Mouse (Mus musculus): ENCODE data around the gene Stra6l. TPM values are rescaled to one million over a fixed set of nuclear protein-coding genes. Genes with fewer than 3 reads are reported as not detected.
A peak's percentile ranks its signal among the peaks of the same experiment; 100 is the strongest.

The Stra6l gene
- not detected for total RNA-seq (2021)
- long read RNA-seq, experiment 1 = 0 reads
- long read RNA-seq, experiment 2 = 0 reads

GRCm38 (mm10) chr4:45848109-45848824 lies at the start of gene Stra6l:
Stra6l (plus strand) TSS chr4:45848664.
- DNase-seq (ENCODE audit: extremely low spot score in 1 of 2, low spot score in 2 of 2) = no peak
- no peak within 1 kb of the TSS for H3K4me3 ChIP-seq
- intact Hi-C loops (cut with DNase I) = loop anchor here (2.0 kb wide), 1 partner anchor 13 kb away; no protein-coding TSS in a partner anchor
- no peak for TF ChIP-seq CTCF (IDR thresholded peaks at IDR 0.05)
- H3K27ac ChIP-seq = no peak within 1 kb of the TSS

GRCm38 (mm10) chr4:45798964-45799363 lies 49.5 kb upstream of the Stra6l start, which contains the start of gene Aldh1b1:
Aldh1b1 (plus strand) TSS chr4:45799022.
- no peak within 1 kb of the TSS for H3K27ac ChIP-seq
- no peak for TF ChIP-seq CTCF (IDR thresholded peaks at IDR 0.05)
- intact Hi-C loops (cut with DNase I) = no loop called here
- peak; percentile 66 to 72 for DNase-seq (ENCODE audit: extremely low spot score in 1 of 2, low spot score in 2 of 2)
- H3K4me3 ChIP-seq = peak within 1 kb of the TSS; percentile 59

- DNase-seq (ENCODE audit: extremely low spot score in 1 of 2, low spot score in 2 of 2) = no peak
- Histone ChIP-seq H3K27ac (no peak overlapping the region), H3K4me3 (no peak overlapping the region)
- TF ChIP-seq CTCF (IDR thresholded peaks at IDR 0.05) = no peak
- intact Hi-C loops (cut with DNase I) = no loop called here
These were observed 48.4 kb upstream of the Stra6l start for GRCm38 (mm10) chr4:45799956-45800537.

- intact Hi-C loops (cut with DNase I) = no loop called here
- no peak overlapping the region for H3K4me3 ChIP-seq
- TF ChIP-seq CTCF (IDR thresholded peaks at IDR 0.05) = no peak
- H3K27ac ChIP-seq = no peak overlapping the region
- no peak for DNase-seq (ENCODE audit: extremely low spot score in 1 of 2, low spot score in 2 of 2)
These were observed 45.6 kb upstream of the Stra6l start for GRCm38 (mm10) chr4:45802900-45803299.

GRCm38 (mm10) chr4:45808034-45808433 lies 40.4 kb upstream of the Stra6l start:
- intact Hi-C loops (cut with DNase I) = no loop called here
- DNase-seq (ENCODE audit: extremely low spot score in 1 of 2, low spot score in 2 of 2) = no peak
- Histone ChIP-seq H3K4me3 (no peak overlapping the region), H3K27ac (no peak overlapping the region)
- no peak for TF ChIP-seq CTCF (IDR thresholded peaks at IDR 0.05)

GRCm38 (mm10) chr4:45811250-45811649 lies 37.2 kb upstream of the Stra6l start:
- intact Hi-C loops (cut with DNase I) = no loop called here
- DNase-seq (ENCODE audit: extremely low spot score in 1 of 2, low spot score in 2 of 2) = no peak
- Histone ChIP-seq H3K27ac (no peak overlapping the region), H3K4me3 (no peak overlapping the region)
- TF ChIP-seq CTCF (IDR thresholded peaks at IDR 0.05) = no peak

GRCm38 (mm10) chr4:45815542-45815941 lies 32.9 kb upstream of the Stra6l start:
- intact Hi-C loops (cut with DNase I) = loop anchor here (5.0 kb wide), 1 partner anchor 398 kb away; no protein-coding TSS in a partner anchor
- H3K27ac ChIP-seq = no peak overlapping the region
- DNase-seq (ENCODE audit: extremely low spot score in 1 of 2, low spot score in 2 of 2) = peak; percentile 46 to 55
- no peak overlapping the region for H3K4me3 ChIP-seq
- peak; percentile 67 for TF ChIP-seq CTCF (IDR thresholded peaks at IDR 0.05)

- intact Hi-C loops (cut with DNase I) = loop anchor here (5.0 kb wide), 1 partner anchor 402 kb away; no protein-coding TSS in a partner anchor
- no peak overlapping the region for H3K4me3 ChIP-seq
- no peak for DNase-seq (ENCODE audit: extremely low spot score in 1 of 2, low spot score in 2 of 2)
- no peak overlapping the region for H3K27ac ChIP-seq
- no peak for TF ChIP-seq CTCF (IDR thresholded peaks at IDR 0.05)
These were observed 29.7 kb upstream of the Stra6l start for GRCm38 (mm10) chr4:45818814-45819207.

- TF ChIP-seq CTCF (IDR thresholded peaks at IDR 0.05) = no peak
- DNase-seq (ENCODE audit: extremely low spot score in 1 of 2, low spot score in 2 of 2) = peak; percentile 31 to 33
- H3K27ac ChIP-seq = no peak overlapping the region
- intact Hi-C loops (cut with DNase I) = loop anchor here (5.0 kb wide), 1 partner anchor 402 kb away; no protein-coding TSS in a partner anchor
- H3K4me3 ChIP-seq = peak overlapping the region; percentile 11
These were observed 29.1 kb upstream of the Stra6l start for GRCm38 (mm10) chr4:45819208-45819931.

- Histone ChIP-seq H3K4me3 (peak overlapping the region; percentile 11), H3K27ac (no peak overlapping the region)
- intact Hi-C loops (cut with DNase I) = loop anchor here (5.0 kb wide), 1 partner anchor 37 kb away; no protein-coding TSS in a partner anchor
- TF ChIP-seq CTCF (IDR thresholded peaks at IDR 0.05) = peak; percentile 88
- DNase-seq (ENCODE audit: extremely low spot score in 1 of 2, low spot score in 2 of 2) = peak; percentile 45 to 72
These were observed 28.2 kb upstream of the Stra6l start for GRCm38 (mm10) chr4:45820074-45820830.

- intact Hi-C loops (cut with DNase I) = loop anchor here (5.0 kb wide), 1 partner anchor 35 kb away; no protein-coding TSS in a partner anchor
- Histone ChIP-seq H3K4me3 (no peak overlapping the region), H3K27ac (no peak overlapping the region)
- no peak for TF ChIP-seq CTCF (IDR thresholded peaks at IDR 0.05)
- DNase-seq (ENCODE audit: extremely low spot score in 1 of 2, low spot score in 2 of 2) = no peak
These were observed 26.5 kb upstream of the Stra6l start for GRCm38 (mm10) chr4:45821995-45822394.

Data from left cerebral cortex, adult 2 months (tissue).